Mouse (Mus musculus): ENCODE measurements around the gene Plod1. TPM values are rescaled to one million over a fixed set of nuclear protein-coding genes. Genes with fewer than 3 reads are reported as not detected.
A peak's percentile ranks its signal among the peaks of the same experiment; 100 is the strongest.
"Not testable (repeated sequence)": the region's sequence is repeated elsewhere in the genome, so short reads cannot be mapped to it uniquely, and the experiment has no call there.

The Plod1 gene
- total RNA-seq, 2 experiments from 2014 or later, result 42.0 to 42.1 TPM

GRCm38 (mm10) chr4:147895815-147896330 lies 40.7 kb downstream of the Plod1 start:
- DNase-seq, result no peak

- peak; percentile 30 for DNase-seq
Measured at GRCm38 (mm10) chr4:147890341-147890740, 46.2 kb downstream of the Plod1 start.

GRCm38 (mm10) chr4:147888237-147888636 lies 48.3 kb downstream of the Plod1 start:
- no peak for DNase-seq

- no peak for DNase-seq
Measured at GRCm38 (mm10) chr4:147887277-147887676, 49.3 kb downstream of the Plod1 start.

- DNase-seq, result no peak
Measured at GRCm38 (mm10) chr4:147886158-147886557, 50.4 kb downstream of the Plod1 start.

GRCm38 (mm10) chr4:147884138-147884537 lies 52.4 kb downstream of the Plod1 start:
- peak; percentile 34 for DNase-seq

- DNase-seq, result no peak
Measured at GRCm38 (mm10) chr4:147883041-147883440, 53.5 kb downstream of the Plod1 start.

GRCm38 (mm10) chr4:147881792-147882191 lies 54.8 kb downstream of the Plod1 start:
- no peak for DNase-seq

- DNase-seq, result no peak
Measured at GRCm38 (mm10) chr4:147879865-147880264, 56.7 kb downstream of the Plod1 start.

- no peak for DNase-seq
Measured at GRCm38 (mm10) chr4:147879456-147879855, 57.1 kb downstream of the Plod1 start.

GRCm38 (mm10) chr4:147878537-147878936 lies 58.0 kb downstream of the Plod1 start:
- no peak for DNase-seq

GRCm38 (mm10) chr4:147875852-147876575 lies 60.6 kb downstream of the Plod1 start:
- no peak for DNase-seq

GRCm38 (mm10) chr4:147869238-147869637 lies 67.3 kb downstream of the Plod1 start:
- DNase-seq, result no peak

GRCm38 (mm10) chr4:147868450-147869031 lies 68.0 kb downstream of the Plod1 start, which contains the start of the genes Miip and Fv1:
Miip (minus strand) TSS chr4:147868816.
Fv1 (plus strand) TSS chr4:147868979.
- peak; percentile 96 for DNase-seq

GRCm38 (mm10) chr4:147867563-147868449 lies 68.8 kb downstream of the Plod1 start:
- no peak for DNase-seq

GRCm38 (mm10) chr4:147866793-147867192 lies 69.8 kb downstream of the Plod1 start:
- not testable (repeated sequence) for DNase-seq

GRCm38 (mm10) chr4:147866056-147866455 lies 70.5 kb downstream of the Plod1 start:
- DNase-seq, result no peak

- DNase-seq, result no peak
Measured at GRCm38 (mm10) chr4:147865651-147866050, 70.9 kb downstream of the Plod1 start.

- no peak for DNase-seq
Measured at GRCm38 (mm10) chr4:147862051-147862450, 74.5 kb downstream of the Plod1 start.

All from adrenal gland, postnatal 10 days (tissue).